Mouse (Mus musculus) kidney, postnatal 10 days (tissue): ENCODE results near the gene Bcl2l10.
"Not testable (repeated sequence)": the region's sequence is repeated elsewhere in the genome, so short reads cannot be mapped to it uniquely, and the experiment has no call there.

ENCODE experiments used
- DNase-seq: peaks from one replicate; pipeline ENCODE4 v3.0.0; 2021; ENCODE audit warnings: mixed read lengths

Bcl2l10 gene

GRCm38 (mm10) chr9:75348066-75348465 lies 508 bp downstream of the Bcl2l10 start:
- no peak for DNase-seq

GRCm38 (mm10) chr9:75348641-75349040 lies 1.1 kb downstream of the Bcl2l10 start:
- no peak for DNase-seq

GRCm38 (mm10) chr9:75353094-75353493 lies 5.5 kb downstream of the Bcl2l10 start:
- DNase-seq = no peak

- DNase-seq = no peak
These were observed 8.2 kb downstream of the Bcl2l10 start for GRCm38 (mm10) chr9:75355783-75356182.

- DNase-seq = no peak
These were observed 9.6 kb downstream of the Bcl2l10 start for GRCm38 (mm10) chr9:75357087-75357654.

- peak; percentile 88 for DNase-seq
These were observed 14.1 kb downstream of the Bcl2l10 start for GRCm38 (mm10) chr9:75361699-75362098.

- DNase-seq = no peak
These were observed 14.6 kb downstream of the Bcl2l10 start for GRCm38 (mm10) chr9:75362201-75362600.

GRCm38 (mm10) chr9:75363001-75363400 lies 15.4 kb downstream of the Bcl2l10 start:
- no peak for DNase-seq

- DNase-seq = not testable (repeated sequence)
These were observed 16.1 kb downstream of the Bcl2l10 start for GRCm38 (mm10) chr9:75363702-75364101.

GRCm38 (mm10) chr9:75365195-75365594 lies 17.6 kb downstream of the Bcl2l10 start:
- DNase-seq = no peak

GRCm38 (mm10) chr9:75366191-75366590 lies 18.6 kb downstream of the Bcl2l10 start:
- DNase-seq = no peak

- no peak for DNase-seq
These were observed 21.2 kb downstream of the Bcl2l10 start for GRCm38 (mm10) chr9:75368779-75369178.

- DNase-seq = no peak
These were observed 28.0 kb downstream of the Bcl2l10 start for GRCm38 (mm10) chr9:75375606-75376005.

- DNase-seq = no peak
These were observed 28.9 kb downstream of the Bcl2l10 start for GRCm38 (mm10) chr9:75376428-75376827.

- DNase-seq = no peak
These were observed 31.2 kb downstream of the Bcl2l10 start for GRCm38 (mm10) chr9:75378774-75379173.

GRCm38 (mm10) chr9:75382825-75383224 lies 35.3 kb downstream of the Bcl2l10 start:
- no peak for DNase-seq

GRCm38 (mm10) chr9:75383785-75384184 lies 36.2 kb downstream of the Bcl2l10 start:
- DNase-seq = no peak

GRCm38 (mm10) chr9:75384337-75384962 lies 36.9 kb downstream of the Bcl2l10 start:
- no peak for DNase-seq

GRCm38 (mm10) chr9:75385218-75385974 lies 37.8 kb downstream of the Bcl2l10 start:
- DNase-seq = no peak

GRCm38 (mm10) chr9:75393251-75393650 lies 45.7 kb downstream of the Bcl2l10 start:
- no peak for DNase-seq

- no peak for DNase-seq
These were observed 48.4 kb downstream of the Bcl2l10 start for GRCm38 (mm10) chr9:75395971-75396370.

- DNase-seq = no peak
These were observed 51.5 kb downstream of the Bcl2l10 start for GRCm38 (mm10) chr9:75399069-75399468.

- DNase-seq = no peak
These were observed 53.1 kb downstream of the Bcl2l10 start for GRCm38 (mm10) chr9:75400639-75401038.
